Mouse (Mus musculus): Measurements from ENCODE around the gene 4930404N11Rik.

The 4930404N11Rik gene

GRCm38 (mm10) chr10:81365672-81366476, at the start of gene 4930404N11Rik:
Gene 4930404N11Rik, minus strand, starts transcription at chr10:81365816.
- 0 out of 2 replicates have a peak, but pooled peaks have one; percentile 7 for ATAC-seq (ENCODE audit: low TSS enrichment)

DNA sequence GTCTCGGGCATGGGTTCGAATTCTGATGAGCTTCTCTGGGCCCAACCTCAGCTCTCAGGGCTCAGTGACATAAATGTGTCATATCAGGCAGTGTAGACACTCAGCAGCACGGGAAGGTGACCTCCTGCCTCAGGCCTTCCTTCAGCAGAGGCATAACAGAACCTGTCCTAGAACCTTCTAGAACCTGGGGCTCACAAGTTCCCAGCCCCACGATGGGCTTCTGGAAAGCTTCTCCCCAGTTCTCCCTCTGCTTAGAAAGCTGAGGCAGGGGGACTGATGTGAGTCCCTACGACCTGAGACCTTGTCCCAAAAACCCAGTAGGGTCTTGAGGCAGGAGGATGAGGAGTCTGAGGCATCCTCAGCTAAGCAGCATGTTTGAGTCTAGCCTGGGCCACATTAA, 49.5 kb upstream of the 4930404N11Rik start:
- ATAC-seq (ENCODE audit: low TSS enrichment): no peak

DNA sequence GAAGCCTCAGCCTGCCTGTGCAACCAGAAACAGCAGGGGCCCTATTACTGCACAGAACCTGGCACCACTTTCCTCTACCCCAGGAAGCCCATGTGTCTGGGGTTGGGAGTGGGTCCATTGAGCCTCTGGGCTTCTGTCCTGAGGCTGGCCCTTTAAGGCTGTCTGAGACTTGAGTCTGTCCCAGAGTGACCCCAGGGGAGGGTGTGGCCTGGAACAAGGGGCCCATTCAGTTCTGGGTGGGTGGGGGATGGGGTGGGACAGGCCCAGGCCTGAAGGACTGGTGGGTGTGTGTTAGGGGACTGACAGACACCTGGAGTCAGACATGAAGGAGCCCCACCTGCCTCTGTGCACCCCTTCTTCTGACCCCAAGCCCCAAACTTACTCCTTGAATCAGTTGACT, 49.1 kb upstream of the 4930404N11Rik start:
- no peak for ATAC-seq (ENCODE audit: low TSS enrichment)

DNA sequence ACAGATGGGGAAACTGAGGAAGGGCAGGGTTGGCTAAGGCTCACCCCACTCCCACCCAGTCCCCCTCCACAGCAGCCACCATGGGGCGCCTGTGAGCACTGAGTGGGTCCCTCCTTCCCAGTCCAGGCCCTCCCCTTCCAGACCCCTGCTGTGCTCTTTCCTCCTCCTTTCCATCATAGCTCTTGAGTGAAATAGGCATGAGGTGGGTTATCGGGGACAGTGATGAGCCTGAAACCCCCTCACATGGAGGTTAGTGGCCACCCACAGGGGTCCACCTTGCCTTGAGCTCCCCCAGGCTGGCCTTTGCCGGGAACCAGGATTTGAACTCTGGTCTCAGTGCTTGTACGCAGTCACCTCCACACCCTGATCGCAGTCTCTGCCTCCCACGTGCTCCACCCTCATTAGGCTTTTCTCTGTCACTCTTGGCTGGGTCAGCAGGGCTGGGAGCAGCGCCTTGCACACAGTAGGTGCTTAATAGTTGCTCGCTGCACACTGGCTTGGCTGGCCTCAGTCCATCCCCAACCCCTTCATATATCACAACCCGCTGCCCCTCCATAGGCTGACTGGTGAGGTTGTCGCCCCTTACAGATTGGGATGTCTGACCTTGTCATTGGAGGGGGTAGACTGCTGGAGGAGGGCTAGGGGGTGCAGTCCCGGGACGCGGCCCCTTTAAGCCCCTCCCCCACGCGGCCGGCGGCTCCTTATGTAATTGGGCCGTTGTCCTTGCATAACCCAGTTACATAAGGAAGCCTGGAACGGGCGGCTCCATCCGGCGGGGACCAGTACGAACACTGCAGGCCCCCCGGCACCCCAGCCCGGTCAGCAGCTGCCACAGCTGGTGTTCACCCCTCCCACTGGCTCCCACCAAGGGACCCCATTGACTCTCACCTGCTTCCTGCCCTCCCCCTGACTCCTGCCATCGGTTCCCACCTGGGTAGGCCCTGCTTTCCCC, 48.0 kb upstream of the 4930404N11Rik start:
- ATAC-seq (ENCODE audit: low TSS enrichment): 0 out of 2 replicates have a peak, but pooled peaks have one; percentile 10

DNA sequence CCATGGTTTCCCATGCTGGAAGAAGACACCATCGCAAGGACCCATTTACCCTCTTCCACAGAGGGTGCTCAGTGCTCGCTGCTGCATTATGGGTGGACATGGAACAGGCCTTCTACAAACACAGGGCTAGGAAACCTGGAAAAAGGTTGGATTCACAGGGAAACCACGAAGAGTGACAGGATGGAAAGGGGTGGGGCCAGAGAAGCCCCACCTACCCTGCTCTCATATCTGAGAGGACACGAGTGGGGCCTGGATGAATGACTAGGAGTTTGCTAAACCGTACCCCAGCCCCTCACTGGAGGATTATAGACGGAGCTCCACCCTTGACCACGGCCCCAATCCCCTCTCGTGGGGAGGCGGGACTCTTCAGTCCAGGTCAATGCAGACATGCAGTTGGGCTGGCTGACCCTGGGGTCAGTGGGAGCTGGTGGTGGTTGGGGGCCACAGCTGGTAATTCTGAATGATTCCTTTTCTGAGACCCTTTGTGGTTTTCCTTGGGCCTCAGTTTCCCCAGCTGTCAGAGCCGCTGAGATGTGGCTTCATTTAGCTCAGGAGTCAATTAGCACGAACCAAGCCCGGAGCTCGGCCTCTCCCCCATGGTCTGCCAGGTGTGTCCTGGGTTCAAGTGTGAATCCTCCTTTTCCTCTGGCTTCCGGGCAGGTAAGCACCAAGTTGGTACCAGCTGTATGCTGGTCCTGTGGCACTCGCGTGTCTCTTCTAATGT, 47.1 kb upstream of the 4930404N11Rik start:
- no peak for ATAC-seq (ENCODE audit: low TSS enrichment)

DNA sequence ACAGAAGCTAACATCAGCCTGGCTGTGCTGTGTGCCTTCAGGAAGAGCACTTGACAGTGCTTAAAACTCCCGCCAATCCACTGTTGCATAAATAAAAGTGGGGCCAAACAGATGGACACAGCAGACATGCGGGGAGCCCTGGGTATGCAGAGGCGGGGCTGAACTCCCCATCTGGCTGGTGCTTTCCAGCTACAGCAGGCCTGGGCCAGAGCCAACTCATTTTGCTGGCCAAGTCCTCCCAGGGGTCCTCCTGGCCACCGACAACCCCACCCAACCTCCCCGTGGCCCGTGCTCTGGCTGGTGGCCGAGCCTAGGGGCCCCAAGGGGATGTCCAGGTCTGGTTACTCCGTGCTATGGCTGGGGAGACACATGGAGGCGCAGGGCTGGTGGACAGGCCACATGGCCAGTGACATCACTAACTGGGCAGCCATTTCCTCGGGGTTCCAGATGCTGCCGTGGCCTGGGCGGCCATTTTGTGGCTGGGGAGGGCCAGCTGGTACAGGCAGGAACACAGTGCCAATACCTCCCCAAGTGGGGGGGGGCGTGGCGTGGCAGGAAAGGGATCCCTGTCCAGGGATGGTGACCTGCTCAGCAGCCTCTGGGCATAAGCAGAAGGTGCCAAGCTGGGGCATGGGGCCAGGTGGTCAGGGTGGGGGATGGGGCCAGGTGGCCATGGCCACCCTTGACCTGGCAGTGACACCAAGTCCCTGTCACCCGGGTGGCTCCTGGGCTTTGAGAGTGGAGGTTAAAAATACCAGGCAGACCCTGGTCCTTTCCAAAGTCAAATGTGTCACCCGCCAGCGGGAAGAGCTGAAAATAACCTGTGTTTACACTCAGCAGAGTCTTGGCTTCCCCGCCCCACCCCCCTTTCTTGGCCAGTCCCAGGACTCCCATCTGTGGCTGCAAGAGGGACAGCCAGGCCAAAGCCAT, 46.1 kb upstream of the 4930404N11Rik start:
- peak; percentile 18; the same call in 1 of the 2 replicates for ATAC-seq (ENCODE audit: low TSS enrichment)

- ATAC-seq (ENCODE audit: low TSS enrichment): no peak
Observed at GRCm38 (mm10) chr10:81410981-81411380, 45.4 kb upstream of the 4930404N11Rik start.

GRCm38 (mm10) chr10:81410350-81410749, 44.7 kb upstream of the 4930404N11Rik start:
- ATAC-seq (ENCODE audit: low TSS enrichment): no peak

DNA sequence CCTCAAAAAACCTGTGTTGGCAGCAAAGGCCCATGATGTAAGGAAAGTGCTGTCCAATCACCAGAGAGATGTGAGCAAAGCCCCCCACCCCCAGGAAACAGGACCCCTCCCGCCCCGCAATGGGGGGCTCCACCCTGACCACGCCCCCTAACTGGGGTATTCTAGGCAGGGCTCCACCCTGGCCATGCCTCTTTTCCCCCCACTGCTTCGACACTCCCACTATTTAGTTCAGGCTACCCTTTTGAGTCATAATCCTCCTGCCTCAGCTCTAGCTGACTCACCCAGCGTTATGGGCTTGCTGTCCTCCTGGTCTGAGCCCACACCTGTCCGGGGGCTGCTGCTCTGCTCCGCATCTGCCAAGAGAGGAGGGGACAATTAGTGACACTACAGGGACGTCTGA, 43.7 kb upstream of the 4930404N11Rik start:
- no peak for ATAC-seq (ENCODE audit: low TSS enrichment)

DNA sequence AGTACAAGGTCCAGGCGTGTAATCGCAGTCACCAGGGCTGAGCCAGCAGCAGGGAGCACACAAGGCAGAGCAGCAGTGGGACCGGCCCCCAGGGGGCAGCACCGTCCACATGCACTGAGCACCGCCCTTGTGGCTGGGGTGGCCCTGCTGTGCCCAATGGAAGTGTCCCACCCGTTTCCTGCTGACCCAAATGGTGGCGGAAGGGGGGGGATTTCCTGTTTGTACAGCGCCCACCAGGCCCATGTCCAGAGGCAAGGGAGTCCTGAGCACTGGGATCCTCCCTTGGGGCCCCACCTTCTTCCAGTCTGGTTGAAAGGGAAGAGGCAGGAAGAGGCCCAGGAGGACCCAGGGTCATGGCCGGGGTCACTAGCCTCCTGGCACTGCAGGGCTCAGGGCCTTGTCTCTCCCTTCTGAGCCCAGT, 43.3 kb upstream of the 4930404N11Rik start:
- no peak for ATAC-seq (ENCODE audit: low TSS enrichment)

GRCm38 (mm10) chr10:81408424-81408729, 42.8 kb upstream of the 4930404N11Rik start:
- no peak for ATAC-seq (ENCODE audit: low TSS enrichment)

DNA sequence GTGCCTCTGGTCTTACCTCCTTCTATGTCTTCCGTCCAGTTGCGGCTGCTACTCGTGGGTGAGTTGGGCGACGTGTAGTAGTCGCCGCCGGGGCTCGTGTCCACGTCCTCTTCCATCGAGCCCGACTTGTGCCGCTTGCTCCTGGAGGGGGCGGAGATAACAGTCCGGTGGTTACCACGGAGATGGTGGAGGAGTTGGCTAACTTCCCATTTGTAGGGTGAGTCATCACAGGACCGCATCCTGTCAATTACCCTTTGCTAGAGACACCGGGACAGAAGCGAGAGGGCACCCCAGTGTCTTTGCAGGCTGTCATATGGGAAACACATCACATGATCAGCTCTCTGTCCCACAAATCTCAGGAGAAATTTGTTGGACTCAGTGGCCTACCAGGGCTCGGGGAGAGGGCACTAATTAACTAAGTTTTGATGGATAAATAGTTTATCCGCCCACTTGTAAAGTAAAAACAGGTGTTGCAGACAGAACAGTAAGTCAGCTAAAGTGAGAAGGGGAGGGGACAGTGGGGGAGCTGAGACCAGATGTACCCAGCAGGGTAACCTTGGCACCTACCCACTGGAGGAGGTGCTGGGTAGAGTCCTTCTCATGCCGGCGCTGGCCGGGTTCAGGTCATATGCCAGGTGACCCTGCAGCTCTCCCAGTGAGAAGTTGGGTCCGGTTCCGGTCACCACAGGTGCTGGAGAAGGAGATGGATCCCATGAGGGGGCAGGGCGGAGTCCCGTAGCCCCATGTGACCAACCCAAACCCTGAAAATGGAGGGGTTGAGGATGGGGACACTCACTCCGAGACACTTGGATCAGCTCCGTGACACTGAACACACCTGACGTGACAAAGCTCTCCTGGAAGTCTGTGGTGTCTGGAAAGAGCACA, 42.2 kb upstream of the 4930404N11Rik start:
- ATAC-seq (ENCODE audit: low TSS enrichment): peak; percentile 10

- ATAC-seq (ENCODE audit: low TSS enrichment): no peak
Observed at GRCm38 (mm10) chr10:81406504-81407440, 41.2 kb upstream of the 4930404N11Rik start.

DNA sequence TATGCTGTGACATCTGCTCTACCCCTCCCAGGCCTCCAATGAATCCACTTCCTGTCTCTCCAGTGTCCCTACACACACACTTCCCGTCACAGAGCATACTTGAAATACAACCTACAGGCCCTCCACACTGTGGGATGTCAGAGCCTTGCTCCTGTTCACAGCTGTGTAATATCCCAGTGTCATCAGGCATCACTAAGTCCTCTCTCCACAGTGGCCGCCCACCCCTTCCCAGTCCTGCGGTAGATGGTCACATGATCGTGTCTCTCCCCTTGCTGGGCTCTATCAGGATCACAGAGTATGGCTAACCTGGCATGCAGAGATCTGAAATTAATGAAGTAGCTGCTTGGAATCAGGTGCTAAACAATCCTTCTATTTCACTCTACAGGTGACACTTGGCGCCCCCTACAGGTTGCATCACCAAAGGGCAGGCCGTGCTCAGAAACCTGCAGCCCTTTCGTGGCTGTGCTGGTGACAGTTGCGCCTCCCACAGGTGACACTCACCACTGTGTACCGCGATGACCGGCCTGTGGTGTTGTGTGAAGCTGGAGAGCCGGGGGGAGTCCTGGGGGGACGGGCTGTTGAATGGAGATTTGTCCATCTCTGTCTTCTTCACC, 40.1 kb upstream of the 4930404N11Rik start:
- no peak for ATAC-seq (ENCODE audit: low TSS enrichment)

DNA sequence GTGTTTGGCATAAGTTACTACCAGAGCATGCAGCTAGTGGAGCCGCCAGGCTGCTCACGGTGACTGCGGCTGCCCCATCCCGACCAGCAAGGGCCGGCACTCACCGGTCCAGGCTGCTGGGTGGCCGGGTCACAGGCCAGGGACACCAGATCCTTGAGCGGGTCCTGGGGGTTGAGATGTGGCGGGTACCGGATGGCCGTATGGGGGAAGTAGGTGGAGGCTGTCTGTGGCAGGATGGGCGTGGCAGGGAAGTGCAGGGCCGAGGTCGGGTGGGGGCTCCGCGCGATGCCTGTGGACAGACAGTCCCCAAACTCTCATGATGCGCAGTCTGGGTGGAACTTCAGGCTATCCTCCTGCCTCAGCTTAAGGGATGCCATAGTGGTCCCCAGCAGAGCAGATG, 39.1 kb upstream of the 4930404N11Rik start:
- no peak for ATAC-seq (ENCODE audit: low TSS enrichment)

DNA sequence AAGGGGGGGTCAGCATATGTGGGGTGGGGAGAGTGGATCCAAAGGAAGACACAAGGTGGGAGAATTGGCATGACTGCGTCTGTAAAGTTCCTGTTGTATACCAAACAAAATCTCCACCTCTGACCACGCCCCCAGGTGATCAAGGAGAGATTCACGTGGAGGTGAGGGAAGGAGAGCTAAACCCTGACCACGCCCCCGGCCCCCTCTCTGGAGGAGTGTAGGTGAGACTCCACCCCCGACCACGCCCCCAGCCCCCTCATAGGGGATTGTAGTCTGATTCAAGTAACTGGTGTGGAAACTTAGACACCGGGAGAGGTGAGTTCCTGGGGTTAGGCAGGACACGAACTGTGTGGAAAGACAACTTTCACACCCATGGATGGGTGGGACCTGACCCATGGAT, 38.5 kb upstream of the 4930404N11Rik start:
- ATAC-seq (ENCODE audit: low TSS enrichment): no peak

DNA sequence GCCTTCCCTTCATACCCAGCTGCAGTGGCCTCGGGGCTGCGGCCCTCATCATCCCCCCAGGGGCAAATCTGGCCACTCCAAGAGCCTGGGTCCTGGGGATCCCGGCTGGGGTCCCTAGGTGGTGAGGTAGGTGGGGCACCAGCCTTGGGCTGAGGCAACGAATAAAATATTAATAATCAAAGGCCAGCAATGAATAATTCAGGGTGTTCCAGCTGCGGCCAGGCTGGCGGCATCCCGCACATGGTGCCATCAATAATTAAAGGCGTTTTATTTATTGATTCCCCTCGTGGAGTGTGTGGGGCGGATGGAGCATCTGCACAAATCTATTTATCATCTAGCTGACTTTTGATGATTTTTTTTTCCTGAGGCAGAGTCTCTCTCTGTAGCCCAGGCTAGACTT, 37.9 kb upstream of the 4930404N11Rik start:
- no peak for ATAC-seq (ENCODE audit: low TSS enrichment)

- ATAC-seq (ENCODE audit: low TSS enrichment): no peak
Observed at GRCm38 (mm10) chr10:81402227-81402765, 36.7 kb upstream of the 4930404N11Rik start.
